Mouse (Mus musculus): ENCODE measurements around the gene Cfap20.

The Cfap20 gene

DNA sequence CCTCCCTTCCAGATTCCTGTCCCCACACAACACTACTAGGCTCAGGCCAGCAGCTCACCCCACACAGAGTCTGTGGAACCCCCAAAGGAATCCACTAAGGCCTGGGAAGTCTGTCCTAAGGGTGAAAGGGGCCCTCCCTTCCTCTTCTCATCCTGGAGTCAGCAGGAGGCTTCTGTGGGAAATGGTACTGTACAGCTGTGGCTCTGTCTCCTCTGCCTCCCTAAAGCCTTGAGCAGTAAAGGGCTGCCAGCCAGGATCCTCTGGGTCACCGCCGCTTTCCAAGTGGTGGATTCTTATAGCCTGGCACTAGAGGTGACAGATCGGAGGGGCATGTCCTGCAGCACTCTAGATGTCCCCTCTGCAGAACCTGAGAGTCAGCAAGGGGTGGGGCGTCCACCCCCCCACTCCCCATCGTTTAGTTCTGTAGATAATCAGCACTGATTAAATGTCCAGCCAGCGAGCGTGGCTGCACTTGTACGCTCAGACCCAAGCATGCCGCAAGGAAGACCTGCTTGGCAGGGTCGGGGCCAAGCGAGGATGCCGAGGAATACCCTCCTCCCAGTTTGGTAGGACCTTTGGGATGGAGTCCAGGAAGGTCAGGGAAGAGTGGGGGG lies 61.2 kb downstream of the Cfap20 start:
- no peak for DNase-seq (ENCODE audit: low spot score)

All from c-Kit-positive CD71-positive TER-119-positive erythroid progenitor cells, embryonic 14.5 days (primary cell).